Mouse (Mus musculus): ENCODE data around the gene Dnah7c. TPM values are rescaled to one million over a fixed set of nuclear protein-coding genes. Genes with fewer than 3 reads are reported as not detected.
"Not testable (repeated sequence)": the region's sequence is repeated elsewhere in the genome, so short reads cannot be mapped to it uniquely, and the experiment has no call there.

Gene Dnah7c
- polyA plus RNA-seq, 1 experiment from 2014 or later = 0.03 TPM

DNA sequence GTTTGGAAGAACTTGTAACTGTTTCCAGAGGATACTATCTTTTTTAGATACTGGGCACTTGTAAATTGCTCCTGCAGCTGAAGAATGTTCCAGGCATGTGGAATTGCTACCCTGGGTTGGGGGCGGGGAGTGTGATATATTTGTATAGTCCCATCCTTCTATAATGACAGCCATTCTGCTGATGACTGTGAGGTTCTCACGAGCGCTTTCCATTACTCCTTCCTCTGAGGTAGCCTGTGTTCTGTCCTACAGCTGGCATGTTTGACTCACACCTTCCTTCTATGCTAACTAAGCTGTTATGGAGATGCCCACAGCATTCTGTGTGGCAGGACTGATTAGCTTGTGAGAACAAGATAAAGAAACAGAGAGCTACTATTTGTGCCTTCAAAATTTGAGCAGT, 339.2 kb downstream of the Dnah7c start:
- not testable (repeated sequence) for H3K4me3 ChIP-seq (replicated peaks)

DNA sequence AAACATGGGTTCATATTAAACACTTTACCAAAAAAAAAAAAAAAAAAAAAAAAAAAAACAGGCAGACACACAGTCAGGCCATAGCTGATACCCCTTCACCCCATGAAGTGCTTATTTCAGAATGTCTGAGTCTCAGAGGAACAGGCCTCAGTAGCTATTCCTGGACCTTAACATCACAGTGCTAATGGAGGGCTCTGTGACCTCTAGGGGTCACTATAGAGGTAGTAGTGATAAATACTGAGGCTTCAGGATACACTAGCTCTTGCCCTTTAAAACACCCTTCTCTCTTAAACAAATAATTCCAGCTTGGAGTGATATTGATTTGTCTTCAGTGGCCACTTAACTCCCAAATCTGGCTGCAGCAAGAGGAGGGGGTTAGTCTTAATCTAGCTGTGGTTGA, 343.9 kb downstream of the Dnah7c start:
- not testable (repeated sequence) for ATAC-seq; H3K36me3 ChIP-seq; H3K9me3 ChIP-seq; H3K27ac ChIP-seq; H3K4me1 ChIP-seq (replicated peaks); H3K4me3 ChIP-seq (replicated peaks); H3K9ac ChIP-seq; H3K4me2 ChIP-seq (replicated peaks); H3K27me3 ChIP-seq (replicated peaks)

More for the DNA sequence above, 339.2 kb downstream of the Dnah7c start:
- not testable (repeated sequence) for H3K4me2 ChIP-seq (replicated peaks); H3K36me3 ChIP-seq; H3K9me3 ChIP-seq; H3K9ac ChIP-seq; ATAC-seq; H3K4me1 ChIP-seq (replicated peaks); H3K27ac ChIP-seq; H3K27me3 ChIP-seq (replicated peaks)
- 38% methylated on average over 3 of the region's 3 CpGs for WGBS

- not testable (repeated sequence) for H3K27me3 ChIP-seq (replicated peaks); H3K4me2 ChIP-seq (replicated peaks); H3K9ac ChIP-seq; H3K9me3 ChIP-seq; ATAC-seq; H3K4me3 ChIP-seq (replicated peaks); H3K4me1 ChIP-seq (replicated peaks); H3K27ac ChIP-seq; H3K36me3 ChIP-seq
- 87% methylated on average over 7 of the region's 7 CpGs for WGBS
These were observed 344.8 kb downstream of the Dnah7c start for GRCm38 (mm10) chr1:46770077-46770695.

DNA sequence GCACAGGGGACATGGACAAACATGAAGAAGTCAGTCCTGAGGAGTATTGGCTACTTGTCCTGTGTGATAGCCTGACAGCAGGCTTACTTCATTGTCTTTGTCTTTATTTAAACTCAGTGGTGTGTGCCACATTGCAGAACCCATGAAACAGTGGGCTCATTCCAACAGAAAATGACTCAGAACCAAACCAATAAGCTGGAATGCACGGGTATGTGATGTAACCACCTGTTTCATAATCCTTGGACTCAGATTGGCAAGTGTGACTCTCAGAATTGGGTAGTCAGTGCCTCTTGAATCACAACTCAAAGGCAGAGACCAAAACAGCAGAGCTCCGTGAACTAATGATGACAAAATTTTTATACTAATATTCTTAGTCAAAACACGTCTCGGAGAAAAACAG, 356.8 kb downstream of the Dnah7c start:
- H3K27ac ChIP-seq; ATAC-seq; H3K36me3 ChIP-seq; H3K4me1 ChIP-seq (replicated peaks); H3K4me3 ChIP-seq (replicated peaks); H3K4me2 ChIP-seq (replicated peaks); H3K9ac ChIP-seq; H3K9me3 ChIP-seq; H3K27me3 ChIP-seq (replicated peaks): not testable (repeated sequence)
- 83% methylated on average over 4 of the region's 4 CpGs for WGBS

DNA sequence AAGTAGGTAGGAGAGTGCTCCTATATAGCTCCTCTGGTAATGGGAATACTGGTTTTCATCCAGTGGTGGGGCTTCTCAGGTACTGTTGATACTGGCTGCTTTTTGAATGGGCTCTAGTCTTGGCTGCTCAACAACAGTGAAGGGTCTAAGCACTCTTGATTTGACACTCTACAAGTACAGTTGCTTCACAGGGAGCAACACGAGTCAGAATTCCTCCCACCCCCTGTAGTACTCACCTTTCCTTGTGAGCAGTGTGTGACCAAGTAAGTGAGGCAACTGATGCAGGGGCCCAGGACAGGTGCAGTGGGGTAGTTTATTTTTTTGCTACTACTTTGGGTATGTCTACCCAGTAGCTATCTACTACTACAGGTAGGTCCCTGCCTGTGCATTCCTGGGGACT, 379.7 kb downstream of the Dnah7c start:
- Histone ChIP-seq H3K9ac (no peak overlapping the region), H3K27me3 (replicated peaks) (no peaks in the 10 kb centered on the region), H3K9me3 (no peaks in the 10 kb centered on the region), H3K27ac (no peak overlapping the region), H3K4me2 (replicated peaks) (no peak overlapping the region), H3K4me1 (replicated peaks) (no peaks in the 10 kb centered on the region), H3K36me3 (no peaks in the 10 kb centered on the region), H3K4me3 (replicated peaks) (no peak overlapping the region)
- ATAC-seq = no peak
- WGBS = 74% methylated on average over 1 of the region's 1 CpGs

DNA sequence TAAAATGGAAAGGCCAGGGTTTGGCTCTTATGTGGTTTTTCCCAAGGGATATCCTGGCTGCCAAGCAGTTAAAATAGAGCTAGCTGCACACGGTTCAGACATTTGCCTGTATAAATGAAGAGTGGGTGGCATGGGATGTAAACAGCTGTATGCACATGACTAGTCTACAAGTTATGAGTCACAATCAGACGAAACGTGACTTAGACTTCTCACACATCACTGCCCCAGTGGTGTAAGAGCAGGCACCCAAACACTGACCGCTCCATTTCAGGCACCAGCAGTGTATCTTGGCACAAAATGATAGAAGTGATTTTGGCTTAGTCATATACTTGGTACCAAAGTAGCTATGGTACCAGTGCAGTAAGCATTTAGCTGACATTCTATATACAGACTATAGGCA, 383.2 kb downstream of the Dnah7c start:
- H3K4me1 ChIP-seq (replicated peaks); ATAC-seq; H3K4me3 ChIP-seq (replicated peaks); H3K36me3 ChIP-seq; H3K9me3 ChIP-seq; H3K27me3 ChIP-seq (replicated peaks); H3K27ac ChIP-seq; H3K4me2 ChIP-seq (replicated peaks); H3K9ac ChIP-seq: not testable (repeated sequence)
- 85% methylated on average over 4 of the region's 4 CpGs for WGBS

GRCm38 (mm10) chr1:46817934-46818333, 392.5 kb downstream of the Dnah7c start:
- Histone ChIP-seq H3K36me3 (peaks cover 3% of the 10 kb centered on the region; the same call in 1 of the 2 replicates), H3K27ac (no peak overlapping the region), H3K9ac (no peak overlapping the region), H3K4me2 (replicated peaks) (no peak overlapping the region), H3K4me1 (replicated peaks) (no peaks in the 10 kb centered on the region), H3K9me3 (no peaks in the 10 kb centered on the region), H3K27me3 (replicated peaks) (no peaks in the 10 kb centered on the region), H3K4me3 (replicated peaks) (no peak overlapping the region)
- 94% methylated on average over 5 of the region's 5 CpGs for WGBS
- ATAC-seq = no peak

DNA sequence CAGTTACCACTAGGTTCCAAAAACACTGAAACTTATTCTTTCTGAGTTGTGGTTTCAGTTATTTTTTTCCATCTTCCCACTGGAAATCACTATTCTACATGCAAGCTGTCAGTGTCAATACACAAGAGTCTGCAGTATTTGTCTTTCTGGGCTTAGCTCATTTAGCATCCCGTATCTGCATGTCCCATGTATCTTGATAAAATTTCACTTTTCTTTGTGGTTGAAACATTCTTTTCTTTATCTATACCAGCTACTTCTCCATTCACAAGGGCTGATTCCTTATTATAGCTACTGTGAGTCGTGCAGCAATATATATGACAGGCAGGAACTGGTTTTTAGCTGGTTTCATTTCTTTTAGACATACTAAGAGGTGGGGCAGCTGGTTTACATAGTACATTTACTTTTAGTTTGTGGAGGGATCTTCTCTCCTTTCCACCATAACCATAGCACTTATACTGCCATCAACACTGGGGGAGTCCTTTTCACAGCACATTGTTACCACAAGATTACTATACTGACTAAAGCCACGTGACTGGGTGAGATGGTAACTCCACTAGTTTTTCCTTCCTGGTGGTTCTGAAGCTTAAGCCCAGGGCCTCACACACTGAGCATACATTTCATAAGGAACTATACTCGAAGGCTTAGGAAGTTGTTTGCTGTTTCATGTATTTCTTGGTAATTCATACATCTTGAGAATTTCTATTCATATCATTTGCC, 397.0 kb downstream of the Dnah7c start:
- Histone ChIP-seq H3K27ac (no peak overlapping the region), H3K4me3 (replicated peaks) (no peak overlapping the region), H3K9ac (no peak overlapping the region), H3K4me1 (replicated peaks) (no peaks in the 10 kb centered on the region), H3K9me3 (no peaks in the 10 kb centered on the region), H3K4me2 (replicated peaks) (no peak overlapping the region), H3K27me3 (replicated peaks) (no peaks in the 10 kb centered on the region), H3K36me3 (peaks cover 3% of the 10 kb centered on the region; the same call in 1 of the 2 replicates)
- no peak for ATAC-seq
- 84% methylated on average over 4 of the region's 4 CpGs for WGBS

- Histone ChIP-seq H3K4me1 (replicated peaks) (no peaks in the 10 kb centered on the region), H3K4me3 (replicated peaks) (no peak overlapping the region), H3K36me3 (peaks cover 3% of the 10 kb centered on the region), H3K27me3 (replicated peaks) (no peaks in the 10 kb centered on the region), H3K4me2 (replicated peaks) (no peak overlapping the region), H3K27ac (no peak overlapping the region), H3K9me3 (no peaks in the 10 kb centered on the region), H3K9ac (no peak overlapping the region)
- WGBS = 92% methylated on average over 2 of the region's 2 CpGs
- ATAC-seq = no peak
These were observed 404.9 kb downstream of the Dnah7c start for GRCm38 (mm10) chr1:46830066-46830843.

DNA sequence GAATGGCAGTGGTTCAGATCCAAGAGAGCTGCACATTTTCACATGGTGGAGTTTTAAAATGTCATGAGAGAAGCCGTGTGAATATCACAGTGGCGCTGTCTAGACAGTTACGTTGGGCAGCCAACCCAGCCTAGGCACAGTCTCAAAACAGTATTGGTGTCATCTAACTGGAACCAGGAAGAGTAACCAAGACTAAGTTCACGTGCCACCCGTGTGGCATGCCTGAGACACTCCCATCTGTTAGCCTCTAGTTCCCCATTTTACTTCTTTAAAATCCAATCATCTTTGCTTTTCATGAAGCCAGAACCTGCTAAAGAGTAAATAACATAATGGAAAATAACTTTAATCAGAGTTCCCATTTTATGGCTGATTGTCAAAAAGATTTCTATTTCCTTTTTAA, 406.5 kb downstream of the Dnah7c start:
- Histone ChIP-seq H3K4me3 (replicated peaks) (no peak overlapping the region), H3K27me3 (replicated peaks) (no peaks in the 10 kb centered on the region), H3K9me3 (no peaks in the 10 kb centered on the region), H3K4me2 (replicated peaks) (no peak overlapping the region), H3K4me1 (replicated peaks) (no peaks in the 10 kb centered on the region), H3K9ac (no peak overlapping the region), H3K27ac (no peak overlapping the region), H3K36me3 (peaks cover 6% of the 10 kb centered on the region)
- WGBS = 95% methylated on average over 5 of the region's 5 CpGs
- ATAC-seq = no peak

- no peaks in the 10 kb centered on the region for H3K4me1 ChIP-seq (replicated peaks)
- H3K4me2 ChIP-seq (replicated peaks) = no peak overlapping the region
- WGBS = 66% methylated on average over 4 of the region's 4 CpGs
- no peaks in the 10 kb centered on the region for H3K27me3 ChIP-seq (replicated peaks)
- ATAC-seq = no peak
- no peak overlapping the region for H3K9ac ChIP-seq
- no peaks in the 10 kb centered on the region for H3K9me3 ChIP-seq
- H3K27ac ChIP-seq = no peak overlapping the region
- H3K36me3 ChIP-seq = no peaks in the 10 kb centered on the region
- H3K4me3 ChIP-seq (replicated peaks) = no peak overlapping the region
These were observed 418.0 kb downstream of the Dnah7c start for GRCm38 (mm10) chr1:46843406-46843805.

- Histone ChIP-seq H3K4me2 (replicated peaks) (no peak overlapping the region), H3K9ac (no peak overlapping the region), H3K27ac (no peak overlapping the region), H3K27me3 (replicated peaks) (no peaks in the 10 kb centered on the region), H3K4me3 (replicated peaks) (no peak overlapping the region), H3K9me3 (no peaks in the 10 kb centered on the region), H3K36me3 (no peaks in the 10 kb centered on the region), H3K4me1 (replicated peaks) (no peaks in the 10 kb centered on the region)
- WGBS = 88% methylated on average over 2 of the region's 2 CpGs
- ATAC-seq = no peak
These were observed 418.9 kb downstream of the Dnah7c start for GRCm38 (mm10) chr1:46844281-46844680.
